20 mouse cellular contexts compared by ENCODE assay signal in the genomic region with DNA sequence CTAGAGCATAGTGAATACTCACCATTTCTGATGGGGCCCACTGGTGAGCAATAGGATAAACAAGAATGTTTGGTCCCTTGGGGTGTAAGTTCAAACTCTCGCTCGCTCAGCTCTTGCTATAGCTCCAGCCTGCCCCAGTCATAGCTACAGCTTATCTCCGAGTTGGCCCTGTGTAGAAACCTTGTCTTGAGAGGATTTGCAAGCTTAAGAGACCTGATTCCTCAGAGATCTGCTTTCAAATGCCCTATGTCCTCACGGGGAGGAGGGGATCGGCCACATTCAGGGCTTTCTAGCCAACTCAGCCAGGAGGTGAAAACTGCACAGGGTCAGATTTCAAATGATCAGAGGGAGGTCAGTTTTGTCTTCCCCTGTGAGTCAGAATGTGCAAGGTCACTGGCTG. TPM values are rescaled to one million over a fixed set of nuclear protein-coding genes. Genes with fewer than 3 reads are reported as not detected.
A peak's percentile ranks its signal among the peaks of the same experiment; 100 is the strongest.
DNase-seq lines count a peak whose midpoint lies in the region; TF ChIP-seq lines count a peak whose summit lies in the region.
"Had no signal": no experiment of that assay in that cellular context is flagged by ENCODE, and none has a peak within 500 bp of the region (broad histone marks: within the 10 kb centered on the region; RNA-seq: fewer than 3 reads in every experiment).

No protein-coding gene starts in this region.

- H3K9me3 ChIP-seq in ES-E14 (ENCODE audit: control insufficient read depth, insufficient read depth, low read depth, low read length): no peaks in the 10 kb centered on the region
- H3K9me3 ChIP-seq: embryonic facial prominence, embryonic 15.5 days; heart, embryonic 10.5 days; hindbrain, embryonic 13.5 days; limb, embryonic 12.5 days; midbrain, embryonic 12.5 days; neural tube, embryonic 12.5 days had no signal

- peak overlapping the region; percentile 63; the same call in 1 of the 2 replicates for H3K27ac ChIP-seq in ES-E14 (ENCODE audit: insufficient read depth, low read depth, low read length, poor library complexity, severe bottlenecking)
- H3K27ac ChIP-seq: embryonic facial prominence, embryonic 15.5 days; heart, embryonic 10.5 days; hindbrain, embryonic 13.5 days; limb, embryonic 12.5 days; liver, embryonic 14.5 days; midbrain, embryonic 12.5 days; neural tube, embryonic 12.5 days had no signal

- H3K9ac ChIP-seq in ES-E14 (ENCODE audit: insufficient read depth, low read depth, low read length, poor library complexity, severe bottlenecking): no peak overlapping the region
- H3K9ac ChIP-seq: embryonic facial prominence, embryonic 15.5 days; forebrain, postnatal 0 days; hindbrain, embryonic 13.5 days; limb, embryonic 12.5 days; liver, embryonic 14.5 days; midbrain, embryonic 12.5 days; neural tube, embryonic 12.5 days had no signal

- H3K4me1 ChIP-seq in ES-E14 (ENCODE audit: control insufficient read depth in 2 of 2, insufficient read depth in 2 of 2, low read length in 2 of 2, poor library complexity in 1 of 2): peaks cover 2 to 4% of the 10 kb centered on the region in 2 experiments; a peak in 1 of 4 replicates
- H3K4me1 ChIP-seq: embryonic facial prominence, embryonic 15.5 days; hindbrain, embryonic 13.5 days; midbrain, embryonic 12.5 days; neural tube, embryonic 12.5 days had no signal

- no peaks in the 10 kb centered on the region for H3K36me3 ChIP-seq in ES-E14 (ENCODE audit: control insufficient read depth, insufficient read depth, low read length, poor library complexity, severe bottlenecking)
- H3K36me3 ChIP-seq: embryonic facial prominence, embryonic 15.5 days; heart, embryonic 10.5 days; hindbrain, embryonic 13.5 days; limb, embryonic 12.5 days; midbrain, embryonic 12.5 days; neural tube, embryonic 12.5 days had no signal

- in situ Hi-C loops in ES-E14 (cut with MboI; ENCODE audit: low sequenced_read_pairs in 2 of 2, unreplicated experiment in 2 of 2): no loop called here

- no peak overlapping the region for H3K4me3 ChIP-seq in ES-E14 (ENCODE audit: insufficient read depth in 1 of 2, low read depth in 1 of 2, low read length in 2 of 2, poor library complexity in 1 of 2, severe bottlenecking in 1 of 2)
- H3K4me3 ChIP-seq: embryonic facial prominence, embryonic 15.5 days; heart, embryonic 10.5 days; hindbrain, embryonic 13.5 days; limb, embryonic 12.5 days; midbrain, embryonic 12.5 days; neural tube, embryonic 12.5 days had no signal

- peak; percentile 33 for DNase-seq in ovary, adult 18-20 months (ENCODE audit: low spot score)
- no peak for DNase-seq in ovary, postnatal 14 days (ENCODE audit: low spot score)
- no peak for DNase-seq in ES-E14 (ENCODE audit: low read depth, low spot score)
- DNase-seq in adrenal gland, adult 8-10 months: peak; percentile 68
- peak; percentile 23 for DNase-seq in embryo, embryonic 11 days
- DNase-seq in cerebellum, adult 18-20 months: no peak
- no peak for DNase-seq in cerebellum, postnatal 4 days (ENCODE audit: low spot score in 2 of 2)
- DNase-seq: cerebellum, adult 8-10 months; forebrain, postnatal 0 days; heart, postnatal 10 days; kidney, adult 8-10 months; kidney, postnatal 4 days; right cerebral cortex, postnatal 4 days had no signal

TF ChIP-seq in ES-E14, 5 proteins besides CTCF, POLR2A, EP300 and RAD21:
- TF ChIP-seq ZC3H11A (IDR thresholded peaks at IDR 0.05; ENCODE audit: borderline replicate concordance, low read depth, low read length): no peak
- TF ChIP-seq HCFC1 (IDR thresholded peaks at IDR 0.05; ENCODE audit: borderline replicate concordance, insufficient read depth, low read length): no peak
- TF ChIP-seq CHD2 (IDR thresholded peaks at IDR 0.05; ENCODE audit: low read depth, low read length): no peak
- no peak for TF ChIP-seq MAFK (IDR thresholded peaks at IDR 0.05; ENCODE audit: insufficient read depth, low read depth, low read length)
- TF ChIP-seq ZNF384 (IDR thresholded peaks at IDR 0.05; ENCODE audit: low read depth, low read length): no peak

RNA-seq across cellular contexts. Expression of gene Nrf1, which starts 26.1 kb away (rescaled TPM):
- total RNA-seq in ES-E14 (2012; rRNA removed): 81.6 and 86.5 TPM in 2 replicates
- total RNA-seq in adrenal gland, adult 8-10 months (2022): 10 to 100 TPM; 22.4 to 35.5 (median 27.2) TPM

Comparison
In these comparisons a context has a peak if more than half of its experiments do, and no peak if none do; other contexts are left out.
1. DNase-seq: peak in ovary, adult 18-20 months (single experiment), adrenal gland, adult 8-10 months (single experiment) and embryo, embryonic 11 days (single experiment); none in ovary, postnatal 14 days (single experiment), ES-E14 (single experiment), cerebellum, adult 18-20 months (0 of 2) and cerebellum, postnatal 4 days (0 of 2).